Mouse (Mus musculus): ENCODE results near the gene Gimap5.

GRCm38 (mm10) chr6:48747091-48747966 is 1.3 kb downstream of the Gimap5 start:
- TF ChIP-seq EP300 (IDR thresholded peaks at IDR 0.05; ENCODE audit: low read depth): no peak
- TF ChIP-seq CTCF (IDR thresholded peaks at IDR 0.05; ENCODE audit: low read depth): no peak
